Mouse (Mus musculus) heart, adult 9 months (tissue): ENCODE results near the gene Prickle2.
A peak's percentile ranks its signal among the peaks of the same experiment; 100 is the strongest.

ENCODE experiments used
- DNase-seq, 2 experiments: peaks; one replicate each; pipeline ENCODE4 v3.0.0; 2022; ENCODE audit warnings: low spot score in 2 of 2

Prickle2 gene

DNA sequence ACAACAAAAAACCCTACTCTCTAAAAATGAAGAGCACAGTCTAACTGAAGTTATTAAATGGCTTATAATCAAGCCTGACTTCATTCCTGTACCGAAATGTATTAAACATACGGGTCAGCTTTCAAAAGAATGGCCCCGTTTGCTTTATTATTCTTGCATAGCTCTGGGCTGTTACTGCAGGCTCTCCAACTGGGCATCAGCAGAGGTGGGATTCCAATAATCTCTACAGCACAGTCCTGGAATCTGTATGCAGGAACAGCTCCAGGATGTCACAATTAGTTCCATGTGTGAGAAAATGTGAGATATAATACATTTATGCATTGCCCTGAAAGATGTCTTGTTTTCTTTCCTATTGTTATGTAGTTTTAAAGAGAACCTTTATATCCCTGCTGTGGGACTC is 38.4 kb downstream of the Prickle2 start:
- DNase-seq = no peak

DNA sequence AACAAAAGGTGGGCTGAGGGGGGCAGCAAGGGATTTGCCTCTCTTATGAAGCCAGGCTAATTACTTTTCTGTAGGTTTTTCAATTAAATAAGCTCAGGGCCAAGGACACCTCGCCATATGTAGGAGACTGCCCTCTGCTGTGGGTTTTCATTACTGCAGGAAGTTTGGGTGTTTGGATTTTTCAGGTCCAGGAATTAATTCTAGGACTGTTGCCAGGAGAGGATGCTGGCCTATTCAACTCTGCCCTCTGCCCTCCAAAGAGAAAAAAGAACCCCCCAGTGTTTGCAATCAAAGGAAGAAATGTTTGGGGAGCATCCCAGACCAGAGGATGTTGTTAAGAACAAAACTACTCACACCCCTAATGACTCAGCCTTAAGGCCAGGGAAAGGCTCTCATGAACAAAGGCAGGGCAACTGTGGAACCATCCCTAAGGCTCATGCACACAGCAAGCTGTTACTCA is 40.4 kb downstream of the Prickle2 start:
- DNase-seq = peak; percentile 62 to 81

DNA sequence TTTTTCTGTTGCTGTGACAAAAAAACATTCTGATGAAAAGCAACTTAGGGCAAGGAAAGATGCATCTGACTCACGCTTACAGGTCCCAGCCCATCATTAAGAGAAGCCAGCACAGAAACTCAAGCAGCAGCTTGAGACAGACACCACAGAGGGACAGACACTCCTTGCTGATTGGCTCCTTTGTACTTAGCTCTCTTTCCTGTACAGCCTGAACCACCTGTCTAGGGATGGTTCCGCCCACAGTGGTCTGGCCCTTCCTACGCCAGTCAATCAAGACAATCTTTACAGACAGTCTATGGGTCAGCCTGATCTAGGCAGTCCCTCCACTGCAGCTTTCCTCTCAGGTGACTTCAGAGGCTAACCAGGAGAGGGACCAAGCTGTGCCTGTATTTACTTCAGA is 42.1 kb downstream of the Prickle2 start:
- no peak for DNase-seq

DNA sequence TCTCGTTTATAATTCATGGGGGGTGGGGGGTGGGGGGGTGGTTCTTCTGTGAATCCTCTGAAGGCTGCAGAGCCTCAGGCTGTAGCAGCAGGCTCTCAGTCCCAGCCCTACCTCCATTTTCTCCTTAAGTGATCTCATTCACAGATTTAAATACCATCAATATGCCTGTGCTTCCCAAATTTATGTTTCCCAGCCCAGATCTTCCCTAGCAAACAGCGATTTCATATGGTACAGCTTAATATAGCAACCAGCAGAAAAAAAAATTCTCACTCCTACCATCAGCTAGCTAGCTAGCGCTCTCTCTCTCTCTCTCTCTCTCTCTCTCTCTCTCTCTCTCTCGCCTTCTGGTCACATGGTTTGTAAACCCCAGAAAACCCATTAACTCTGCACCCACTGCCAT is 42.5 kb downstream of the Prickle2 start:
- no peak for DNase-seq

- DNase-seq = no peak
Observed at GRCm38 (mm10) chr6:92649063-92649462, 56.9 kb downstream of the Prickle2 start.

DNA sequence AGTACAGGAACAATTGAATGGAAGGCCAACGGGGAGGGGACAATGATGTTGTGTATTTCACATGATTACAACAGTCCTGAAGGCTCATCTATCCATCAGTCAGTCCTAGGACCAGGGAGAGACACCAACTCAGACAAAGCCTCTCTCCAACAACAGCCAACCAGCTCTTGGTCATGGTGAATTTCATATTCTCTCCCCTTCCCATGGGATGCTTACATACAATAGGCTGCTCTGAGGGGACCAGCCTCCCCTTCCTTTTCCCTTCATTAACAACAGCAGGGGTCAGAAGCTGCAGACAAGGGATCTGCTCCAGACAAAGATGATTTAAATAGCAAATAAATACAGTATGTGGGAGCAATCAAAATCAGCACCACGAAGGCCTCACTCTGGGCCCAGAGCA is 57.4 kb downstream of the Prickle2 start:
- DNase-seq = no peak

DNA sequence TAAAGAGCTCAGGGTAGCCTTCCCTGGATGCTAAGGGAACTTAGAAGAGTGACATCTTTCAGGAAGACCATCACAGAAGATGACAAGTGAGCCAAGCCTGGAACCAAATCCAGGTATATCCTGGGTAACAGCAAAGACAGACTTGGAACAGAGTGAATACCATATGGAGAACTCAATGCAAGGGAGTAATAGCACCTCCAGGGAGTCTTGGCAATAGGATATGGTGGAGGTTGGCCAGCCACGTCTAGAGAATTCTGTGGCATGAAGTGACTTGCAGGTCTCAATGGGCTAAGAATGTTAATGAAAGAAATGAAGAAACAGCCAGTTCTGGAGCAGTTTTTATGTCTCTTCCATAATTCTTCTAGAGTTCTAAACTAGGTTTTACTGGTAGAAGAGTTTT is 63.0 kb downstream of the Prickle2 start:
- DNase-seq = no peak

GRCm38 (mm10) chr6:92641956-92642355 is 64.0 kb downstream of the Prickle2 start:
- no peak for DNase-seq

DNA sequence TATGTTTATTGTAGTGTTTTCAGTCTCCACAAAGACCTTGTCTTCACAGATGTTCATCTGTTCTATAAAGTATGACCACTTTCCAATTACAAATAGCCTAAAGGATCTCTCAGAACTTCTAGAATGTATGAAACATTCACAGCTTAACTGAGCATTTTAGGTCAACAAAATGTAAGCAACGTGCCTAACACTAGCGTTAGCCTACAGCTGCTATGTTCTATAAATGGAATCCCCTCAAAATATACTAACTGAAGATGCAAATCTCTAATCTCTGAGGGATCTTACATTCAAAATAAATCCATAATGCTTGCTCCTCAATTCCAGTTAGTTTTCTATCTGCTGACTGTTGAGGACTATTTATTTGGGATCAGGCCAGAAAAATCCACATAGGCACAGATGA is 65.1 kb downstream of the Prickle2 start:
- no peak for DNase-seq

DNA sequence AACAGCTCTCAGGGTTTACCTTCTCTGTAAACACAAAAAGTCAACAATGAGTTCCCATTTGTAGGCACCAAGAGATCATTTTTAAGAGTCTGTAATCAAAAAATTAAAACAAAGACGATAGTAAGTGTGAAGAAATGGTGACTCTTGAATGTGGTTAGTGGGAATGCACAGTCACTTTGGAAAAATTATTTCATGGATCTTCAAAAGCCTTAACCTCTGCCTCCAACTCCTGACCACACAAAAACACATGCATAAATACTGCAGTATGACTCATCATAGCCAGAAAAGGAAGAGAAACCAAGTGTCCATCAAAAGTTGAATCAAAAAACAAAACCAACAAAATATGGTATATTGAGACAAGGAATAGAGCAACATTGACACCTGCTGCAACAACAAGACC is 69.5 kb downstream of the Prickle2 start:
- DNase-seq = no peak

DNA sequence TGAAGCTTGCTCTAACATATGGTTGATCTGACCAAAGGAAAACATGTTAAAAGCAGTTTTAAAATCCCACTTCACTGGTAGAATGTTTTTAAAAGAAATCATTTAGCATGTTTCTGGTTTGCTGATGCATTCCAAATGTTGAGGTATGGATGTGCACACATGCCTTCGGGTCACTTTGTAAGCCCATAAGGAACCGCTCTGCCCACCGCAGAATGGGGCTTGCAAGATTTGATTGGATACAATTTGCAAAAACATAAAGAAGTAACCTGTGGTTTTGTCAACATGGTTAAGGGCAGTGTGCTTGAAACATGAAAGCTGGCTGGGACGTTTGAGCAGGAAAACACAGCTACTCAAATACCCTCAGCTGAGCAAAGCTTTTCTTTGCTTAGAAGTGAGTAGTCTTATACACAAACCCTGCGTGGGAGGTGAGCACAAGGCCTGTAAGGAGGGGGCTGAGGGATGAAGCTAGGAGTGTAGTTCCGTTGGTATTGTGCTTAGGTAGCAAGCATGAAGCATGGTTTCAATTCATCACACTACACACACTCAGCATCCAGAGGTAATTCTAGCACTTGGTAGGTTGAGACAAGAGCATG is 71.0 kb downstream of the Prickle2 start:
- DNase-seq = no peak

GRCm38 (mm10) chr6:92630991-92631390 is 75.0 kb downstream of the Prickle2 start:
- DNase-seq = no peak

DNA sequence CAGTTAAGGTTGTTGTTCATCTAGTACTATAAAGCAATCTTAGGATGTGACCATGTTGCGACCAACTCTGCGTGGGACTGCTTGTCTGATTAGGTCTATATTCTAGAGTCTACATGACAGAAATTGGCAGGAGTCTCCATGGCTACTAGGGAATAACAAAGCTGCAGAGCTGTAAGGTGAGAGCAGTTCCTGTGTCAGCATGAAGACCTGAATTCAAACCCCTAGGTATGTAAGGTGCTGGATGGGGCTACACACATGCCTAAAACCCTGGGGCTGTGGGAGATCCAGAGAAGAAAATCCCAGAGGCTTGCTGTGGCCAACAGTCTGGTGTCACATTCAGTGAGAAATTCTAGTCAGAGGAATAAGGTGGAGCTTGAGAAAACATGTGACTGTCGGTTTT is 78.2 kb downstream of the Prickle2 start:
- no peak for DNase-seq

DNA sequence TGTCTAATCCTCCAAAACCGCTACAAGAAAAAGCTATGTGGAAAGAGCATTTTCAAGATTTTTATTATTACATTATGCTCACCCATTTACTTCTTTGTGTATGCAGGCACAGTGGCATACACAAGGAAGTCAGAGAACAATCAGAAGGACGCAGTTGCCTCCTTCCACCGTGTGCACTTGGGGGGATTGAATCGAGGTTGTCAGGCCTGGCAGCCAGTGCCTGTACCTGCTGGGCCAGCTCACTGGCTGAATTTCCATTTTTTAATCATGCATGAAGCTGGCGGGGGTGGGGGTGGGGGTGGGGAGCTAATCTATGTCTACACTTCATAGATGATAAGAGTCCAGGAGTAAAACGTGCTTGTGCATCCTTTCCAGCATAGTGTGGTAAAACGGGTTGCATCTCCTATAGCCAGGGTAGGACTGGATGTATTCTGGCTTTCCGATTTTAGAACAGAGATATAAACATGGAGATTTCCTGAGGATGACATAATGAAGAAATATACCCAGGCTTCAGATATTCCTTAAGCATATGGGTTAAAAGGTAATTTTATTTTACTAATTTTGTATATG is 78.8 kb downstream of the Prickle2 start:
- DNase-seq = no peak

DNA sequence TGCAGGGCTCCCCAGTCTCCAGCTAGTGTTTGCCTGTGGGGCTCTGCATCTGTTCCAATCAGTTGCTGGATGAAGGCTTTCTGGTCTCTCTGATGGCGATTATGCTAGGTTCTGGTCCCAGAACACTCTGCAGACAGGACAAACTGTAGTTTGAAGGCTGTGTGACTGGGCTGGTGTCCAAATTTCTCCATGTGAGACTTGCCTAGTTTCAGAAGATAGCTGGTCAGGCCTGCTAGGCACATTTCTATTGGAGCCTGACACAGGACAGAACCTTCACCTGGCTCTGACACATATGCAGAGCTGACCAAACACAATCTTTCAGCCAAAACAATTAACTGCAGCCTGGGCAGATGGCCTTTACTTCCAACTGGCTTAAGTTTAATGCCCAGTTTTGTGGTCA is 80.0 kb downstream of the Prickle2 start:
- DNase-seq = peak; percentile 9

DNA sequence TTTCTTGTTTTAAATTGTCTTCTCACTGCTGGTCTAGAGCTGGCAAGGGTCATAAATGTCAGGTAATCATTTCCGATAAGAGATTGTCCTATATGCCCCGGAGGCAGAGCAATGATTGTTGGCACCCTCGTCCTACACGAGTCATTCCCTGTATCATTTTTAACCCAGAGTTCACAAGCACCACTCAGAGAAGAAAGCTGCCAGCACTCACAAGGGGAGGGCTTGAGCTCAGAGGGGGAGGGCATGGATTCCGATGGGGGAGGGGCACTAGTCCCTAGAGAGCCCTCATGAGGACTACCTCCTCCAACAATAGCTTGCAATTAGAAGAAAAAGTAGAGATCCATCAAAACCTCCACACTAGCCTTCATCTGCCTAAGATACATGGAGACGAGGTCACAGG is 81.6 kb downstream of the Prickle2 start:
- no peak for DNase-seq

DNA sequence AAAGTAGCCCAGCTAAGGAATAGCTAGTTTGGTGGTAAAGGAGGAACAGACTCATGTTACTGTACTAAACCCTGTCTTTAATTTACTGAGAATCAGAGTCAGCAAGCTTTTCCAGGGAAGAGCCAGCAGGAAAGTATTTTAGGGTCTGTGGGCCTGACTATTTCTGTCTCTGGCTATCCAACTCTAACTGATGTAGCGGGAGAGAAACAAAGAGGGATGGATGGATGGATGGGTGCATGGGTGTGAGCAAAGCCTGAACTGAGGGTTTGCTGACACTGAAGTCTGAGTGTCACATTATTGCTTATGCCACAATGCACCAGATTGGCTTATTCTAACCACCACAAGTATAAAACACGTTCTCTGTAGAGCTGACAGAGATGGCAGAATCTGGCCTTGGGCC is 88.8 kb downstream of the Prickle2 start:
- DNase-seq = no peak

DNA sequence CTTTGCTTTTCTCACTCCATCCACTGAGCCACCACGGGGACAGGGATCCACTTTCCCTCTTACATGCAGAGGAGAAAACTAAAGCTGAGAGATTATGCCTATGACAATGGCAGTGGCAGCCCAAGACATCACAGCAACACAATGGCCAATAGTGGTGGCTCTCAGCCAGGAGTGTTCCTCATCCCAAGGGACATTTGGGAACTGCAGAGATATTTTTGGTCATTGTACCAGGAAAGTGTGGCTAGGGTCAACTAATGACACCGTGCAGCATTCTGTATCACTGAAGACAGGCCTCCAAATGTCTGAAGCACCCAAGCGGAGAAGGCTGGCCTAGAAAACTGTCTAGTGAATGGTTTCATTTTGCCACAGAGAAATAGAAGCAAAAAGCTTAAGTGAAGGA is 91.2 kb downstream of the Prickle2 start:
- peak; percentile 33 to 35 for DNase-seq

DNA sequence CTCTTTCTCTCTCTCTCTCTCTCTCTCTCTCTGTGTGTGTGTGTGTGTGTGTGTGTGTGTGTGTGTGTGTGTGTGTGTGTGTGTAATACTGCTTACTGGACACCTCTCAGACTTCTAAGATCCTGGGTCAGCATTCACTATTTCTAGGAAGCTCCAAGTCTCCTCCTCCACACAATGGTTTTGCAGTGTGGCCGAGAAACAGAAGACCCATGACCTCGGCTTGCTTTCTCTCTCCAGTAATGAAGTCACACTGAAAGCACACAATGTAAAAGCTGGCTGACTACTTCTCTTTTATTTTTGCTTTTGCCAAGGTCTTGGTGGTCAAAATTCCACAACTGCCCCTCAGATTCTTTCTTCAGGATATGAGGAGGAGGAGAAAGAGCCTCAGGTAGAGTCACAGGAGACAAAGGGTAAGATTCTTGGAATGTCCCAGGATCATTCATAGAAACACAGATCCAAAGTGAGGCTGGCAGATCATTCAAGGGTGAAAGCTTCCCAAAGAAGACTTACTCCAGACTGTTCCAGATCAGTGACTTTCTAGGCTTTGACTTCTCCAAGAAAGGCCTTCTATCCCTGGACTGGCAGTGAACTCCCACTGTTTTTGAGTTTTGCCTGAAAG is 93.7 kb downstream of the Prickle2 start:
- DNase-seq = no peak

- peak; percentile 28 to 33 for DNase-seq
Observed at GRCm38 (mm10) chr6:92609682-92610235, 96.2 kb downstream of the Prickle2 start.

GRCm38 (mm10) chr6:92609078-92609477 is 96.9 kb downstream of the Prickle2 start:
- DNase-seq = peak; percentile 11 to 12

- no peak for DNase-seq
Observed at GRCm38 (mm10) chr6:92605156-92605555, 100.8 kb downstream of the Prickle2 start.

DNA sequence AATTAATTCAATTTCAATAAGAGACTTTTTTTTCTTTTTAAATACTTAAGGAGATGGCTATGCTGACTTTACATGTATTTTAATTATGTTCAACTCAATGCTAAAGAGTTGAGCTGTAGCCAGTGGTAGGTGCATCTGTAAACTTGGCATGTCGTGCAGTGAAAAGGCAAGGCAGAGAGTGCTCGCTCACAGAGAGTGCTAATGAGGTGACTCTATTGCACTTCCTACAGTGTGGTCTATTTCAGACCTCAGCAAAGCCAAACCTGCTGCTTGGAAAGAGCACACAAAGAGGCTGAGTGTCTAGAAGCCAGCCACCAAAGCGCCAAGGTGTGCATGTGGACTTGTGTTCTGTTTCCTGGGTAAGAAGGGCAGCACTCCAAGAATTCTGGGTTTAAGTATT is 109.6 kb downstream of the Prickle2 start:
- DNase-seq = no peak
